Mouse (Mus musculus) B cell, adult 2 months (primary cell): Measurements from ENCODE around the gene Olfr744.
"Not testable (repeated sequence)": the region's sequence is repeated elsewhere in the genome, so short reads cannot be mapped to it uniquely, and the experiment has no call there.

ENCODE experiments used
- DNase-seq, 2 experiments: peaks; one replicate each; pipeline ENCODE4 v3.0.0; 2022

Olfr744 gene

GRCm38 (mm10) chr14:50614579-50614978 is at the start of gene Olfr744:
Gene Olfr744, plus strand, starts transcription at chr14:50614879.
- DNase-seq = no peak

- DNase-seq = not testable (repeated sequence)
Measured at GRCm38 (mm10) chr14:50573056-50573455, 41.6 kb upstream of the Olfr744 start.

DNA sequence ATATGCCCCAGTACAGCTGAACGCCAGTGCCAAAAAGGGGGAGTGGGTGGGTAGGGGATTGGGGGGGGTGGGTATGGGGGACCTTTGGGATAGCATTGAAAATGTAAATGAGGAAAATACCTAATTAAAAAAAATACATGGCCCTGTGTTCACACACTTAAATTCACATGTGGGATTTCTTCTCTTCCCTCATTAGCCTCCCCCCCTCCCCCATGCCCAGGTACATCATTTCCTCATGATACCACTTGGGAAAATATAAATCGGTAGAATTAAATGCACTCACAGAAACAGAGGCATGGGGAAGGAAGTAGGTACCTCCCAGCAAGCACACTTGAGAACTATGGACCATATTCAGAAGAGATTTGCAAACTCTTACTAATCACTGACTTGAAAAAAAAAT is 24.4 kb downstream of the Olfr744 start, which contains the start of gene Olfr745:
Olfr745 (plus strand) TSS at position 301 of the 400 bp plus-strand sequence.
- DNase-seq = no peak

DNA sequence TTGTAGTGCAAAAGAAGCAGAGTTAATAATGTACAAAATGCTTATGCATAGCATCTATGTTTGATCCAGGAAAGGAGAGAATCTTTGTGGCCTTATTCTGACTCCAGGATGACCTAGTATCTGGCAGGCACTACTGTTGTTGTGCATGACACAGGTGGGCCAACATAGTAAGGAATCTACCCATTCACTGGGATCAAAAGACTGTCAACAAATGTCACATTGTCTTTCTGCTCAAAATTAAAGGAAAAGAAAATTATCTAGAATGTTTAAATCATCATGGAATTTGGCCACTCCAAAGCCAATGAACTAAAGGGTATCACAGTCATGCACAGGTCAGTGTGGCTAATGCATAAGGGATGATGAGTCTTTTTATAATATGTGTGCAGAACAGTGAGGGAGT is 32.1 kb downstream of the Olfr744 start, which contains the start of gene Olfr746:
Olfr746 (plus strand) TSS at position 301 of the 400 bp plus-strand sequence.
- DNase-seq = no peak
